Mouse (Mus musculus) layer of hippocampus, adult 9-10 months (tissue): ENCODE measurements around the gene Snrnp25.

Source experiments
- DNase-seq: peaks from one replicate; pipeline ENCODE4 v3.0.0; 2022; ENCODE audit warnings: low spot score

Gene Snrnp25

DNA sequence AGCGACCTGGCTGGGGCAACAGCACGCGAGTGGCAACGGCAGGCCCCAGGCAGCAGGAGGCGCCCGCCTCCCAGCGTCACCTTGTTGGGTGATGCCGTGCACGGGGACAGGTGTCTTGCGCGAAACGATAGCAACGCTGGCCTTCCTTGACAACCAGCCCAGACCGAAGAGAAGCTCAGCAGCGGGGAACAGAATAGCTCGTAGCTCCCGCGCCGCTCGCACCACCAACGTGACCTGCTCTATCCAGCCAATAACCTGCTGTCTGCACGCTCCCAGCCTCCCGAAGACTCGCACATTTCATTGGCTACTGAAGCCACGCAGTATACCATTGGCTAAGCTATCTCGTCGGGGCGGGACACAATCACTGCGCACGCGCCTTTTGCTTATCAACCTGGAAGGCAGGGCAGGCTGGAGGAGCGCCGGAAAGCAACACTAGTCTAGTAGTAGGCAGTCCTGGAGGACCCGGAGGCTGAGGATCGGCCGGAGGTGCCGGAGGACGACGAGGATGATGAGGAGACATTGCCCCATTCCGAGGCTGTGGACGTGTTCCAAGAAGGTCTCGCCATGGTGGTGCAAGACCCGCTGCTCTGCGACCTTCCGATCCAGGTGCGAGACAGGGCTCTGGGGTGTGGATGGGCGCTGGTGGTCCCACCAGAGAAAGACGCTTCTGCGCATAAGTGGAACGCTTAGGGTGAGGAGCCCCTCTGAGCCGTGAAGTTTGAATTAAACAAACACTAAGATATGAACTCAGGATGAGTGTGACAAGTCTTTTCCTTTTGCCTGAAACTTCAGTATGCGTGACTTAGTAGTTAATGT is at the start of gene Snrnp25:
Gene Snrnp25, plus strand, starts transcription at position 358 of the 816 bp plus-strand sequence.
- peak; percentile 97 for DNase-seq

DNA sequence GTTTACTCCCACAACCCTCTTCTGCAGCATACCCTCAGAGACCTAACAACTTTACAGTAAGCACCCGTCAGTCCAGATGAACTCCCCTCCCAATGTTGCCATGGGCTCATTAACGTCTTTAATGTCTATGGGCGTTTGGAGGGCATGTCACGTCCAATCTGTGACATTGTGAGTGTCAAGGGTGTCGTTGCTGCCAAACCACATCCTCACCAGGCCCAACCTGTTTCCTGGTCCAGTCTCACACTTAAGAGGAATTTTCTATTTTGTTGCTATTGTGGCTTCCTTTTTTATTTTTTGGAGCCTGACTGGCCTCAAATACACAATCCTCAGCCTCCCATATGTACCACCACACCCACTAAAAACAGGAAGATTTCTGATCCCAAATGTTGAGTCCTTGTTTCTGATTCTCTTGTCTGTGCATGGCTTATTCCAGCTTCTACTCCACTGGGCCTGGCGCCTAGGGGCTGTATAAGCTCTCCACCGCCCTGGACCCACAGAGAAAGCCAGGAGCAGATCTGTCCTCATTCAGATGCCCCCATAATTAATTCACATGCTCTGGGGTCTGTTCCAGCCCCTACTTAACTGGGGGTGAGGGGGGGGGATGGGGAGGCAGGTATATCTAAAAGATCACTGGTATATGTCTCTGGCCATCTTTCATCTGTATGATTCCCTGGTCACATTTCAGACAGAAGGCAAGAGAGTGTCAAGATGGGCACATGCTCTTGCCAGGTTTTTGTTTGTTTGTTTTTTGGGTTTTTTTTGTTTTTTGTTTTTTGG is 48.2 kb upstream of the Snrnp25 start:
- no peak for DNase-seq

GRCm38 (mm10) chr11:32157791-32158594 is 47.2 kb upstream of the Snrnp25 start:
- no peak for DNase-seq

GRCm38 (mm10) chr11:32159176-32159575 is 46.0 kb upstream of the Snrnp25 start:
- no peak for DNase-seq

- DNase-seq, result no peak
These were observed 44.9 kb upstream of the Snrnp25 start for GRCm38 (mm10) chr11:32160341-32160740.

- DNase-seq, result no peak
These were observed 43.7 kb upstream of the Snrnp25 start for GRCm38 (mm10) chr11:32161500-32161899.

DNA sequence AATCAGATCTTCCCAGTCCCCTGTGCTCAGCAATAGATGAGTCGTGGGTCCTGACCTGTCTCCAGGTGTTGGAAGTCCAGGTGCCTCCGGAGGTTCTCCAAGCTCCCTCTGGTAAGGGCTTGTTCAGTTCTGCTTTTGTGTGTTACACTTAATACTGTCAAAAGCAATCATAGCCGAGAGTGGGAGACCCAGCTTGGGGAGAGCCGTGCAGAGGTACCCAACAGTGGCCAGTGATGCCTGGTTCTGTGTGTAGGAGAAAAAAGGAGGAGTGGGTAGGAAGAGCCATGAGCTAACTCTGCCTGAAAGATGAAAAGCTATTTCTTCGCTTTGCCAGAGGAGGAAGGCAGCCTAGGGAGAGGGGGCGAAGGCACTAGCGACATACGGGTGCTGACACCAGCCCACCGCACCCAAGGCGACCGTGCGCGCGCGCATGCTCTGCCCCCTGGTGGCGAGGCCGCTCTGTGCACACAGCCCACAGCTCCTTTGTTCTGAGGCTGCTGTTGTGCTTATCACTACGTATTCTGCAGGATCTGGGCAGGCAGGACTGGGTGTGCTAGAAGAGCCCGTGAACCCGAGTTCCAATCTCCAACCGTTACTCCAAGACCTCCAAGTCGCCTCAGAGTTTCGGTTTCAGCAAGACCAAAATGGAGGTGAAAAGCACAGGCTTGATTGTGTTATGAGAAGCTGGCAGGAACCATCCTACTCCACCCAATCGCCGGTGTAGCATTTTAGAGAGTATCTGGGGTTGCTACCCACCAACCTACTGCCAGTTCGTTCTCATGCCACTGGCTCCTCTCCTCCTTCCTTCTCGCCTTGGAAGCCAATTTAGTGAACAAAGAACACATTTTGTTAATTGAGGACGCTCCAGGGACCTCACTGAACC is 43.1 kb upstream of the Snrnp25 start:
- DNase-seq, result peak; percentile 55

DNA sequence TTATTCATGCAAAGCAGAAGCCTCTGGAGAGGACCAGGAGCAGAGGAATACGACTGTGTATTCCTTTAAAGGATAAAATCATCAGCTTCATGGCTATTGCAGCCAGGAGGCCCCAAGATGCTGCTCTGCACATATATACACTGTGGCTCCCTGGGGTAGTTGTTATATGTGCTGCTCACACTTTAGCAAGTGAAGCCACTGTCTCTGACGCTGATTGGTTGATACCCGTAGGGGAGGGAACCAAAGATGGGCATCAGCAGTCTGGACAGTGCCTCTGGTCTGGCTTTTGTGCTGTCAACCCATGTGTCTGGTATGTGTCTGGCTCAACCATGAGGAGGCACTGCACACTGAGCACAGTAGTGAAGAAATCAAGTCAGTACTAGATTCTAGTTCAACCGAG is 38.5 kb upstream of the Snrnp25 start:
- DNase-seq, result no peak

GRCm38 (mm10) chr11:32178506-32178905 is 26.7 kb upstream of the Snrnp25 start:
- DNase-seq, result no peak

DNA sequence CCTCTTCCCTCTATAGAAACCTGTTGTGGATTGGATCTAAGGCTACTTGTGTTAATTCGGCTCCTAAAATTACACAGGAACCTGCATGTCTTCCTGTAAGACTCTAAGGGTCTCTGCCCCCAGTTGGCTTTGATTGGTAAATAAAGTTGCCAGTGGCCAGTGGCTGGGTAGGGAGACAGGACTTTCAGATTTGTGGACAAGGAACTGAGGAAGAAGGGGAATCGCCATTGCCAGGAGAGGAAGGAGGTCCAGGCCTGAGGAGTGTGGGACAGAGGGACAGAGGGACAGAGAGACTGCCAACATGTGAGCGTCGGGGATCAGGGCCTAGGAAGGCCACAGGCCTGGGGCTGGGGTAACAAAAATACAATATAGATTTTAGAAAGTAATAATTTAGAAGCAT is 24.0 kb upstream of the Snrnp25 start:
- no peak for DNase-seq

- DNase-seq, result peak; percentile 83
These were observed 23.0 kb upstream of the Snrnp25 start for GRCm38 (mm10) chr11:32181973-32182868.

DNA sequence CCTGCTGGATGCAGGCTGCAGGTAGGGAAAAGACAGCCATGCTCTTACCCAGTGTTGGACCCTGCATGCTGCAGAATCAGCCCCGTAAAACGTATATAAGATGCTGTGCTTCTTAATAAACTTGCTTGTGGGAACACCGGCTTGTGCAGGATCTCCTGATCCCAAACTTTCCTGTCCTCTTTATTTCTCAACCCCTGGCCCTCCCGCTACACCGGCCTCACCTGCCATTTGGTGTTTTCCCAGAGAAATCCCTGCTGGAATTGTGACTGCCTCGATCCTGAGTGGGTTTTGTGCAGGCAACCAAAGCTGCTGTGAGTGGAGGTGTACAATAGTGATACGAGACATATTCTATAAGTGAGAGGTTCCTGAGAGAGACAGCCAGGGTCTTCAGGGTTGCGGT is 20.7 kb upstream of the Snrnp25 start:
- no peak for DNase-seq

- DNase-seq, result no peak
These were observed 19.2 kb upstream of the Snrnp25 start for GRCm38 (mm10) chr11:32186031-32186430.

DNA sequence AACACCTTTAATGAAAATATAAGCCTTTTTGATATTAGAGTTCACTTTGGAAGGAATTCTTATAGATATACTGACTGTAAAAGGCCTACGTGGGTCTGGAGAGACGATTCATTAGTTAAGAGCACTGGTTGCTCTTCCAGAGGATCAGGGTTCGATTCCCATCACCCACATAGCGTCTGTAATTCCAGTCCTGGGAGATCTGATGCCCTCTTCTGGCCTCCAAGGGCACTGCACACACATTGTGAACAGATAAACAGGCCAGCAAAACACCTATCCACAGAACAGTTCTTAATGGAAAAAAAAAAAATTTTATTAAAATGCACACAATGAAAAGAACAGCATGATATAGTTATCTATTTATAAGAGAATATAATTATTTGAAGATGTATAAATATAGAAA is 18.0 kb upstream of the Snrnp25 start:
- no peak for DNase-seq

DNA sequence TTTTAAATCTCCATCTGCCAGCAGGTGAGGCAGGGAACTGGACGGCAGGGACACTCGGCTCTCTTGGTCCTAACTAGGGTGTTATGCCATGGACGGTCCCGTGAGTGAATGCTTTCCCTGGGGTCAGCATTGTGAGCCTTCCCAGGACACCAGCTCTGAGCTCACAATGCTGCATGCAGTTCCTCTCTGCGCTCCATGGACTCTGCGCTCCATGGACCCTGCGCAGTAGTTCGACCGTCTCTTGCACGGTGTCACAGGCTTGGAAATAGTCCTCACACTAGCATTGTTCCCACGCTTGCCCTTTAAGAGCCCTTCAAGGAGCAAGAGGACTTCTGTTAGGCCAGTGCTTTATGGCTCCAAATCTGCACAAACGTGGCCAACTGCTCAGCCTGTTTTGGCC is 16.3 kb upstream of the Snrnp25 start:
- no peak for DNase-seq

- DNase-seq, result no peak
These were observed 15.8 kb upstream of the Snrnp25 start for GRCm38 (mm10) chr11:32189434-32189833.

- DNase-seq, result no peak
These were observed 15.1 kb upstream of the Snrnp25 start for GRCm38 (mm10) chr11:32190119-32190518.

GRCm38 (mm10) chr11:32190603-32191110 is 14.6 kb upstream of the Snrnp25 start:
- no peak for DNase-seq

- DNase-seq, result no peak
These were observed 12.1 kb upstream of the Snrnp25 start for GRCm38 (mm10) chr11:32193156-32193555.

DNA sequence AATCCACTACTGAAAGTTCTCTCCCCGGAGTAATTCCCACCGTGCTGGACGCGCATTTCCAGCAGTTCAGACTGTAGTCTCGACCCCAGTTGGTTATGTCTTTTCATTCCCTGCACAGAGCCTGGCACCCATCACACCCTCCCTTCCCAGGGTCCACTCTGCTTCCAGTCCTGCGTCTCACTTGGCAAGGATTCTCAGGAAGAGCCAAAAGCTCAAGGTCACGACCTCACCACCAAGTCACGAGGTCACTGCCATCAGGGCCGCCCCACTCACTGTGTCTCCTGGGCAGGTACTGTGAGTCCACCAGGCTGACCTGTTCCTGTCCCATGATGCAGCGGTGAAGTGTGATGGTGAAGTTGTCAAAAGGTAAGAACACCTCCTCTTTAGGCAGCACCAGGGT is 11.1 kb upstream of the Snrnp25 start:
- DNase-seq, result no peak
